Mouse (Mus musculus): ENCODE measurements around the gene Rsbn1l. TPM values are rescaled to one million over a fixed set of nuclear protein-coding genes. Genes with fewer than 3 reads are reported as not detected.

Gene Rsbn1l
- total and polyA plus RNA-seq, 3 experiments = 8.1 to 20.2 (median 17.0) TPM

- dilution Hi-C loops (cut with MboI; ENCODE audit: extremely low pct_ligation_motif_present, extremely low pct_unique_long_range_greater_than_20kb, low sequenced_read_pairs) = no loop called here
- Histone ChIP-seq H3K79me2 (replicated peaks; ENCODE audit: control insufficient read depth, extremely low read depth, insufficient read depth, poor library complexity, severe bottlenecking) (no peaks in the 10 kb centered on the region; the same call in 1 of the 2 replicates), H3K36me3 (replicated peaks in 1 of 2; ENCODE audit: control insufficient read depth in 1 of 2, insufficient read depth in 1 of 2, low read length in 1 of 2) (peaks cover 3 to 22% of the 10 kb centered on the region in 2 experiments), H3K27me3 (replicated peaks) (no peaks in the 10 kb centered on the region), H3K4me2 (ENCODE audit: insufficient read depth, low read depth, poor library complexity, severe bottlenecking) (no peak overlapping the region), H3K4me1 (ENCODE audit: control insufficient read depth in 1 of 2, insufficient read depth in 2 of 2) (peaks cover 0 to 33% of the 10 kb centered on the region in 2 experiments; a peak in 2 of 4 replicates), H3K4me3 (replicated peaks in 1 of 3; ENCODE audit: low read depth in 2 of 3, low read length in 2 of 3, poor library complexity in 1 of 3) (no peak overlapping the region), H3K9ac (ENCODE audit: insufficient read depth, low read depth) (no peak overlapping the region), H3K9me3 (replicated peaks; ENCODE audit: low read length) (no peaks in the 10 kb centered on the region), H3K27ac (ENCODE audit: insufficient read depth, low read depth) (no peak overlapping the region)
- no peak for DNase-seq (ENCODE audit: extremely low read depth)
- TF ChIP-seq RCOR1 (conservative IDR thresholded peaks at IDR 0.05; ENCODE audit: low read depth, low read length) (no peak), ELF1 (IDR thresholded peaks at IDR 0.05; ENCODE audit: low read depth, low read length) (no peak), USF1 (IDR thresholded peaks at IDR 0.05; ENCODE audit: low read depth, low read length) (no peak), IRF4 (IDR thresholded peaks at IDR 0.05; ENCODE audit: low read depth, low read length) (no peak), TBP (conservative IDR thresholded peaks at IDR 0.05; ENCODE audit: low read depth, low read length) (no peak), NELFE (IDR thresholded peaks at IDR 0.05; ENCODE audit: low read depth, low read length) (no peak), HCFC1 (IDR thresholded peaks at IDR 0.05; ENCODE audit: low read depth, low read length) (no peak), RAD21 (IDR thresholded peaks at IDR 0.05; ENCODE audit: low read depth, low read length) (no peak), MEF2A (IDR thresholded peaks at IDR 0.05; ENCODE audit: borderline replicate concordance, low read depth, low read length) (no peak), SMC3 (IDR thresholded peaks at IDR 0.05; ENCODE audit: low read depth, low read length) (no peak), GABPA (IDR thresholded peaks at IDR 0.05; ENCODE audit: insufficient replicate concordance, low read depth, low read length) (no peak), MAX (IDR thresholded peaks at IDR 0.05; ENCODE audit: low read length) (no peak), SIN3A (IDR thresholded peaks at IDR 0.05; ENCODE audit: low read length) (no peak), MXI1 (IDR thresholded peaks at IDR 0.05; ENCODE audit: low read depth, low read length) (no peak), POLR2A (IDR thresholded peaks at IDR 0.05; ENCODE audit: low read depth, low read length) (no peak)
- in situ Hi-C loops (cut with MboI; ENCODE audit: low pct_ligation_motif_present, low pct_unique_long_range_greater_than_20kb, low sequenced_read_pairs) = no loop called here
Measured at GRCm38 (mm10) chr5:20843816-20844215, 112.4 kb downstream of the Rsbn1l start.

GRCm38 (mm10) chr5:20843405-20843804 is 112.8 kb downstream of the Rsbn1l start:
- Histone ChIP-seq H3K4me1 (ENCODE audit: control insufficient read depth in 1 of 2, insufficient read depth in 2 of 2) (peaks cover 0 to 33% of the 10 kb centered on the region in 2 experiments; a peak in 2 of 4 replicates), H3K9ac (ENCODE audit: insufficient read depth, low read depth) (no peak overlapping the region), H3K4me2 (ENCODE audit: insufficient read depth, low read depth, poor library complexity, severe bottlenecking) (no peak overlapping the region), H3K9me3 (replicated peaks; ENCODE audit: low read length) (no peaks in the 10 kb centered on the region), H3K4me3 (replicated peaks in 1 of 3; ENCODE audit: low read depth in 2 of 3, low read length in 2 of 3, poor library complexity in 1 of 3) (no peak overlapping the region), H3K27me3 (replicated peaks) (no peaks in the 10 kb centered on the region), H3K36me3 (replicated peaks in 1 of 2; ENCODE audit: control insufficient read depth in 1 of 2, insufficient read depth in 1 of 2, low read length in 1 of 2) (peaks cover 3 to 21% of the 10 kb centered on the region in 2 experiments), H3K27ac (ENCODE audit: insufficient read depth, low read depth) (no peak overlapping the region), H3K79me2 (replicated peaks; ENCODE audit: control insufficient read depth, extremely low read depth, insufficient read depth, poor library complexity, severe bottlenecking) (no peaks in the 10 kb centered on the region; the same call in 1 of the 2 replicates)
- dilution Hi-C loops (cut with MboI; ENCODE audit: extremely low pct_ligation_motif_present, extremely low pct_unique_long_range_greater_than_20kb, low sequenced_read_pairs) (no loop called here), in situ Hi-C loops (cut with MboI; ENCODE audit: low pct_ligation_motif_present, low pct_unique_long_range_greater_than_20kb, low sequenced_read_pairs) (no loop called here)
- no peak for DNase-seq (ENCODE audit: extremely low read depth)
- TF ChIP-seq BHLHE40 (IDR thresholded peaks at IDR 0.05; ENCODE audit: low read depth, low read length) (no peak), KAT2A (IDR thresholded peaks at IDR 0.05; ENCODE audit: insufficient replicate concordance, low read length) (no peak), MAZ (IDR thresholded peaks at IDR 0.05; ENCODE audit: low read depth, low read length) (no peak), MAFK (IDR thresholded peaks at IDR 0.05; ENCODE audit: insufficient replicate concordance, low read length) (no peak), EP300 (IDR thresholded peaks at IDR 0.05; ENCODE audit: low read length) (no peak), MEF2A (IDR thresholded peaks at IDR 0.05; ENCODE audit: borderline replicate concordance, low read depth, low read length) (no peak), POLR2A (IDR thresholded peaks at IDR 0.05; ENCODE audit: low read depth, low read length) (no peak), NRF1 (IDR thresholded peaks at IDR 0.05; ENCODE audit: low read depth, low read length) (no peak), NELFE (IDR thresholded peaks at IDR 0.05; ENCODE audit: low read depth, low read length) (no peak), JUN (IDR thresholded peaks at IDR 0.05; ENCODE audit: insufficient read depth, low read depth, low read length) (no peak), ETS1 (conservative IDR thresholded peaks at IDR 0.05; ENCODE audit: low read depth, low read length) (no peak), MAX (IDR thresholded peaks at IDR 0.05; ENCODE audit: low read length) (no peak), ZMIZ1 (IDR thresholded peaks at IDR 0.05; ENCODE audit: low read depth, low read length) (no peak), USF1 (IDR thresholded peaks at IDR 0.05; ENCODE audit: low read depth, low read length) (no peak), GABPA (IDR thresholded peaks at IDR 0.05; ENCODE audit: insufficient replicate concordance, low read depth, low read length) (no peak), USF2 (conservative IDR thresholded peaks at IDR 0.05; ENCODE audit: low read depth, low read length) (no peak), TBP (conservative IDR thresholded peaks at IDR 0.05; ENCODE audit: low read depth, low read length) (no peak), TCF12 (IDR thresholded peaks at IDR 0.05; ENCODE audit: low read depth, low read length) (no peak)

Measured in CH12.LX (cell line).